Mouse (Mus musculus) hindbrain, embryonic 16.5 days (tissue): ENCODE data around the gene Olfr486. TPM values are rescaled to one million over a fixed set of nuclear protein-coding genes. Genes with fewer than 3 reads are reported as not detected.

Source experiments
- polyA plus RNA-seq: library from polyadenylated mRNA; unstranded; fragments of >200 nt; fragmentation: Nextera tagmentation; extraction: Ambion mirVana; gene quantifications from 2 replicates; pipeline ENCODE4 v1.2.1, GENCODE M21; 2015

Olfr486 gene
- polyA plus RNA-seq, 1 experiment from 2014 or later, result not detected

Other genes starting within 250 kb of the Olfr486 start
- gene Olfr473, start 242.3 kb downstream of the Olfr486 start, polyA plus RNA-seq, result not detected in 2 replicates
- gene Olfr474, start 218.1 kb downstream of the Olfr486 start, polyA plus RNA-seq, result not detected in 2 replicates
- gene Olfr476, start 207.9 kb downstream of the Olfr486 start, polyA plus RNA-seq, result not detected in 2 replicates
- not detected in 2 replicates for gene Olfr477, start 186.0 kb downstream of the Olfr486 start, polyA plus RNA-seq
- gene Olfr478, start 138.8 kb downstream of the Olfr486 start, polyA plus RNA-seq, result not detected in 2 replicates
- not detected in 2 replicates for gene Olfr479, start 122.0 kb downstream of the Olfr486 start, polyA plus RNA-seq
- not detected in 2 replicates for gene Olfr480, start 105.4 kb downstream of the Olfr486 start, polyA plus RNA-seq
- gene Olfr481, start 92.9 kb downstream of the Olfr486 start, polyA plus RNA-seq, result not detected in 2 replicates
- 0.11 and 0.26 TPM in 2 replicates for gene Olfr482, start 75.2 kb downstream of the Olfr486 start, polyA plus RNA-seq
- not detected in 2 replicates for gene Olfr483, start 71.9 kb downstream of the Olfr486 start, polyA plus RNA-seq
- gene Olfr484, start 45.3 kb downstream of the Olfr486 start, polyA plus RNA-seq, result not detected in 2 replicates
- gene Olfr485, start 12.9 kb downstream of the Olfr486 start, polyA plus RNA-seq, result not detected in 2 replicates
- gene Olfr487, start 41.9 kb upstream of the Olfr486 start, polyA plus RNA-seq, result not detected in 2 replicates
- not detected in 2 replicates for gene Olfr488, start 85.6 kb upstream of the Olfr486 start, polyA plus RNA-seq
- not detected in 2 replicates for gene Olfr490, start 116.2 kb upstream of the Olfr486 start, polyA plus RNA-seq
- not detected in 2 replicates for gene Olfr491, start 140.7 kb upstream of the Olfr486 start, polyA plus RNA-seq
- not detected in 2 replicates for gene Olfr492, start 150.9 kb upstream of the Olfr486 start, polyA plus RNA-seq
- not detected in 2 replicates for gene Olfr493, start 174.2 kb upstream of the Olfr486 start, polyA plus RNA-seq
- gene Olfr494, start 192.6 kb upstream of the Olfr486 start, polyA plus RNA-seq, result not detected in 2 replicates
- gene Olfr495, start 220.4 kb upstream of the Olfr486 start, polyA plus RNA-seq, result not detected in 2 replicates
- not detected in 2 replicates for gene Olfr497, start 247.7 kb upstream of the Olfr486 start, polyA plus RNA-seq